Mouse (Mus musculus) testis, adult 2 months (tissue): ENCODE measurements around the gene Wnt5b. TPM values are rescaled to one million over a fixed set of nuclear protein-coding genes. Genes with fewer than 3 reads are reported as not detected.
"Not testable (repeated sequence)": the region's sequence is repeated elsewhere in the genome, so short reads cannot be mapped to it uniquely, and the experiment has no call there.

Experiments
- H3K27ac ChIP-seq: fragments of 200-500 bp; 2 replicates; pipeline ENCODE4 v1.5.1; 2012; ENCODE audit warnings: low read depth, low read length; ENCODE audit not compliant: control insufficient read depth, insufficient read depth
- H3K27me3 ChIP-seq: fragments of 200-500 bp; 2 replicates; pipeline ENCODE4 v1.6.1; 2012; ENCODE audit warnings: mild to moderate bottlenecking, low read length, moderate library complexity; ENCODE audit not compliant: control insufficient read depth, insufficient read depth
- H3K36me3 ChIP-seq: fragments of 200-500 bp; 2 replicates; pipeline ENCODE4 v1.6.1; 2012; ENCODE audit warnings: mild to moderate bottlenecking, low read length; ENCODE audit not compliant: control insufficient read depth, insufficient read depth
- H3K4me1 ChIP-seq: fragments of 200-500 bp; 2 replicates; pipeline ENCODE4 v1.6.1; 2012; ENCODE audit warnings: low read length; ENCODE audit not compliant: control insufficient read depth, insufficient read depth
- H3K4me3 ChIP-seq: fragments of 200-500 bp; 2 replicates; pipeline ENCODE4 v1.5.1; 2012; ENCODE audit warnings: low read depth, mild to moderate bottlenecking, low read length, moderate library complexity, mixed read lengths; ENCODE audit not compliant: control insufficient read depth
- CTCF ChIP-seq: fragments of 200-500 bp; IDR thresholded peaks from 2 replicates; pipeline ENCODE4 v1.5.1; 2012; ENCODE audit warnings: low read depth, mild to moderate bottlenecking, inconsistent platforms, low read length, moderate library complexity; ENCODE audit not compliant: control insufficient read depth, insufficient read depth, insufficient replicate concordance
- POLR2A ChIP-seq: fragments of 200-500 bp; IDR thresholded peaks from 2 replicates; pipeline ENCODE4 v1.6.1; 2012; ENCODE audit warnings: low read depth, mild to moderate bottlenecking, inconsistent platforms, low read length, moderate library complexity; ENCODE audit not compliant: control insufficient read depth
- polyA plus RNA-seq: library from polyadenylated mRNA; depleted of rRNA; stranded (reverse); fragments of >200 nt; gene quantifications from 2 replicates; pipeline ENCODE4 v1.2.3, GENCODE M21; 2012

Wnt5b gene
- polyA plus RNA-seq, 1 experiment = 3.8 TPM

DNA sequence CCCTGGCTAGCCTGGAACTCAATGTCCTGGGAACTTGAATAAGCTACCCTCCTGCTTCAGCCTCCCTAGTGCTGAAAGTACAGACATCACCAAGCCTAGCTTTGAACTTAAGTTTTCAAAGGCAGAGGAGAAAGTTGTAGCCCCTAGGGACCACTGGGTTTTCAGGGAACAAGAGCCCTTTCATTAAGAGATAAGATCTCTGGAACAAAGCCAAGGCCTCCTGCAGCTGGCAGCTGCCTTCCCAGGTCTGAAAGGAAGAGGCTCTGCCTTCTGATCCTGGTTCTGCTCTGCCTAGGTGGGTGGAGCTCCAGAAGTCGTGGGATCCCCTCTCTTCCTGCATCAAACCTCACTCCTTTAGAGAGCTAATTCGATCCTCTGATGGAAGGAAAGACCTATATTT lies 58.7 kb downstream of the Wnt5b start:
- Histone ChIP-seq H3K36me3 (no peaks in the 10 kb centered on the region), H3K4me1 (peaks cover 10% of the 10 kb centered on the region), H3K27me3 (no peaks in the 10 kb centered on the region), H3K27ac (no peak overlapping the region), H3K4me3 (no peak overlapping the region)
- no peak for TF ChIP-seq CTCF
- no peak for TF ChIP-seq POLR2A

DNA sequence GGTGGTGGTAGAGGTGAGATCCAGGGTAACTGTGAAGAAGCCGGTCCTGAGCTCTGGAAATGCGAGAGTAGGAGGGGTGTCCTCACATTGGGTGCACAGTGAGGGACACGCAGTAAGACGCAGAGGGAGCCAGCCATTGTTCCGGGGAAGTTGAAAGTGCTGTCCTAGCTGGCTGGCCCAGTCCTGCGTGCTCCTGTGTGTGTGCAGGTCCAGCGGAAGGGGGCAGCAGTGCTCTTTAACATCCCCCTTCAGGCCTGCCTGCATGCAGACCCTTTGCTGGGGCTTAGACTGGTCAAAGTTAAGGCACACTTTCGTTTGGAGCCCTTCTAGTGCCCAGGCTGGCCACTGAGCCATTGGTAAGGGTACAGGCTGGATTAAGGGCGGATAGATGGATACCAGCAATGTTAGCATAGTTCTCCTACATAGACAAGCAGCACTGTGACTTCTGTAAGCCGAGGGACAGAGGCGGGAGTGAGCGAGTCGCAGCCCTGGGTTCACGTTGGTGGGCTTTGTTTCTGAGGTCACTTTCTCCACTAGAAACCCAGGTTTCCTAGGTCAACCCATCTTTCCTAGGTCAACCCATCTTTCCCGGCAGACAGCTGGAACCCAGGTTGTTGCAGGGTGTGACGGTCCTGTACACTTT lies 61.1 kb downstream of the Wnt5b start:
- TF ChIP-seq POLR2A (no peak), CTCF (peak; percentile 35; the same call in 1 of the 2 replicates)
- Histone ChIP-seq H3K27me3 (no peaks in the 10 kb centered on the region), H3K4me1 (peaks cover 17% of the 10 kb centered on the region), H3K27ac (no peak overlapping the region), H3K36me3 (no peaks in the 10 kb centered on the region), H3K4me3 (no peak overlapping the region)

DNA sequence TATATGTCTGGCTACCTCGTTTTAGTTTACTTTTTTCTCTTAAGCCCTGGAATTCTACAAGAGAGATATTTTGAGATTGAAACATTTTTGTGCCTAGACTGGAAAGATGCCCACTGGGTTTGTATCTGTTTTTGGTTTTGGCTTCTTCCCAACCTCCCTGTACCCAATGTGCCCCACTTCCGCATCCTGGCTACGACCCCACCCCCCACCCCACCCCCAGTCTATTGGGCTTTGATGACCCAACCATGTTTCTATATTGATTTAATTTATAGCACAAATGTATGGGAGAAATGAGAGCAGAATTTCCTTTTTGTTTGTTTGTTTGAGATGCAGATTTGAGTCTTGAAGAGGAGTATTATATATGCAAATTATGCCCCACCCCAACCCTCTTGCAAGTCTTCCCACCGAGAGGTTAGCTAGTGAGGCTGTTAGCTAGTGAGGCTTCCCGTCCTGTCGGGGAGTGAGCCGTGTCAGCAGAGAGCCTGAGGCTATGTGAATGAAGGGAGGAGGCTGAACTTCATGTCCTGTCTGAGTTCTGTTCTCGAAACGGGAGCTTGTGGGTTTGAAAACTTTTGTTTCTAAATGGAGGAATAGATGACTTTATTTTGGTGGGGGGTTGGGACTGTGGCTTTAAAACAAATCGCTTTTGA lies 62.3 kb downstream of the Wnt5b start:
- H3K4me1 ChIP-seq = peaks cover 17% of the 10 kb centered on the region
- H3K4me3 ChIP-seq, H3K36me3 ChIP-seq, H3K27ac ChIP-seq, H3K27me3 ChIP-seq: not testable (repeated sequence)

DNA sequence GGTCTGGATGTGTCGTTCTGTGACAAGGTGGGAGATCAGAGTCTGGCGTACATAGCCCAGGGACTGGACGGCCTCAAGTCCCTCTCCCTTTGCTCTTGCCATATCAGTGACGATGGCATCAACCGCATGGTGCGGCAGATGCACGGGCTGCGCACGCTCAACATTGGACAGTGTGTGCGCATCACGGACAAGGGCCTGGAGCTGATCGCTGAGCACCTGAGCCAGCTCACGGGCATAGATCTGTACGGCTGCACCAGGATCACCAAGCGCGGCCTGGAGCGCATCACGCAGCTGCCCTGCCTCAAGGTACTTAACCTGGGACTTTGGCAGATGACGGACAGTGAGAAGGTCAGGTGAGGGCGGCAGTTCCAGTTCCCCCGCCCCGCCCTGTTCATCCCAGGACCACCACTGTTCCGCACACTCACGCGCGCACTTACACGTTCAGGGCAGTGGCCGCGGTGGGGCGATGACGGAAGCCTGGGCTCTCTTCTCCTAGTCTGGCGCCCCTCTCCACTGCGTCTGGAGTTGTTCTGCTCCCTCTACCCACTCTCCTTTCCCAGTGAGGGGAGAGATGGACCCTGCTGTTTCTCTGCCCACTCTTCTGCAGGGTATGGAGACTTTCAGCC lies 63.3 kb downstream of the Wnt5b start:
- no peaks in the 10 kb centered on the region for H3K27me3 ChIP-seq
- H3K27ac ChIP-seq = peak overlapping the region; percentile 77
- H3K36me3 ChIP-seq = no peaks in the 10 kb centered on the region
- H3K4me3 ChIP-seq = peak overlapping the region; percentile 85
- TF ChIP-seq POLR2A = no peak
- no peak for TF ChIP-seq CTCF
- peaks cover 17% of the 10 kb centered on the region for H3K4me1 ChIP-seq

DNA sequence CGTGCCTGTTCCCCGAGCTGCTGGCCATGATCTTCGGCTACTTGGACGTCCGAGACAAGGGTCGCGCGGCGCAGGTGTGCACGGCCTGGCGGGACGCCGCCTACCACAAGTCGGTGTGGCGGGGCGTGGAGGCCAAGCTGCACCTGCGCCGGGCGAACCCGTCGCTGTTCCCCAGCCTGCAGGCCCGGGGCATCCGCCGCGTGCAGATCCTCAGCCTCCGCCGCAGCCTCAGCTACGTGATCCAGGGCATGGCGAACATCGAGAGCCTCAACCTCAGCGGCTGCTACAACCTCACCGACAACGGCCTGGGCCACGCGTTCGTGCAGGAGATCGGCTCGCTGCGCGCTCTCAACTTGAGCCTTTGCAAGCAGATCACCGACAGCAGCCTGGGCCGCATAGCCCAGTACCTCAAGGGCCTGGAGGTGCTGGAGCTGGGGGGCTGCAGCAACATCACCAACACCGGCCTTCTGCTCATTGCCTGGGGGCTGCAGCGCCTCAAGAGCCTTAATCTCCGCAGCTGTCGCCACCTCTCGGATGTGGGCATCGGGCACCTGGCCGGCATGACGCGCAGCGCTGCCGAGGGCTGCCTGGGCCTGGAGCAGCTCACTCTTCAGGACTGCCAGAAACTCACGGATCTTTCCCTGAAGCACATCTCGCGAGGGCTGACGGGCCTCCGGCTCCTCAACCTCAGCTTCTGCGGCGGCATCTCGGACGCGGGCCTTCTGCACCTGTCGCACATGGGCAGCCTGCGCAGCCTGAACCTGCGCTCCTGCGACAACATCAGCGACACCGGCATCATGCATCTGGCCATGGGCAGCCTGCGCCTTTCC lies 64.1 kb downstream of the Wnt5b start:
- H3K4me3 ChIP-seq = peak overlapping the region; percentile 85
- peak overlapping the region; percentile 77 for H3K27ac ChIP-seq
- no peak for TF ChIP-seq CTCF
- TF ChIP-seq POLR2A = 0 out of 2 replicates have a peak, but pooled peaks have one; percentile 10
- no peaks in the 10 kb centered on the region for H3K36me3 ChIP-seq
- peaks cover 17% of the 10 kb centered on the region for H3K4me1 ChIP-seq
- H3K27me3 ChIP-seq = no peaks in the 10 kb centered on the region

DNA sequence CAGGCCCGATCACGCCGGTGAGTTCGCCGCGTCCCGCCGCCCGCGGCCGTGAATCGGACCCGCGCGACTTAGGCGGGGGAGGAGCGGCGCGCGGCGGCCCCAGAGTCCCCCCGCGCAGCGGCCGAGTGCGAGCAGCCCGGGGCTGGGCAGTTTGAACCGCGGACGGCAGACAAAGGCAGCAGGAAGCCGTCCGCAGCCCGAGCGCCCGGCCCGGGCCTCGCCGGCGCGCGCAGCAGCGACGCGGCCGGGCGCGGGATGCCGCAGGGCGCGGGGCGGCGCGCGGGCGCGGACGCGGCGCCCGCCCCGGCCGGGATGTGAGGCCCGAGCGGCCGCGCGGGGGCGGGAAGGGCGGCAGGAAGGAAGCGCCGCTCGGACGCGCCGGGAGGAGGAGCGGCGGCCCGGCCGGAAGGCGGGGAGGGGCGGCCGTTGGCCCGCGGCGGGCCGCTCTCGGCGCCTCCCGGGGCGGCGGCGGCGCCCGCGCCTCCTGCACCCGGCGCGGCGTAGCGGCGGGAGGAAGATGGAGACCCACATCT lies 64.7 kb downstream of the Wnt5b start, which contains the start of gene Fbxl14:
TSS of gene Fbxl14 (plus strand) at position 326 of the 533 bp plus-strand sequence.
- no peak for TF ChIP-seq POLR2A
- TF ChIP-seq CTCF = no peak
- H3K27ac ChIP-seq = peak within 1 kb of the TSS; percentile 90
- no peaks in the 10 kb centered on the region for H3K36me3 ChIP-seq
- peaks cover 17% of the 10 kb centered on the region for H3K4me1 ChIP-seq
- H3K27me3 ChIP-seq = no peaks in the 10 kb centered on the region
- peak within 1 kb of the TSS; percentile 85 for H3K4me3 ChIP-seq
